Mouse (Mus musculus) embryonic facial prominence, embryonic 13.5 days (tissue): ENCODE measurements around the gene Pkn1. TPM values are rescaled to one million over a fixed set of nuclear protein-coding genes. Genes with fewer than 3 reads are reported as not detected.

Experiments
- ATAC-seq: fragments of 200-750 bp; cut with Nextera tagmentation; 2 replicates; pipeline ENCODE4 v1.8.0; 2017; ENCODE audit warnings: low read depth; ENCODE audit not compliant: insufficient number of reproducible peaks, insufficient read depth, low FRiP score, low TSS enrichment
- H3K27ac ChIP-seq: fragments of 300-500 bp; sonication (generic); 2 replicates; pipeline ENCODE4 v1.5.1; 2015; ENCODE audit warnings: moderate library complexity, mild to moderate bottlenecking, inconsistent platforms
- H3K27me3 ChIP-seq: fragments of 300-500 bp; sonication (generic); 2 replicates; pipeline ENCODE4 v1.6.1; 2015; ENCODE audit warnings: mild to moderate bottlenecking, inconsistent platforms
- H3K36me3 ChIP-seq: fragments of 300-500 bp; sonication (generic); 2 replicates; pipeline ENCODE4 v1.6.1; 2015; ENCODE audit warnings: mild to moderate bottlenecking, inconsistent platforms
- H3K4me1 ChIP-seq: fragments of 300-500 bp; sonication (generic); 2 replicates; pipeline ENCODE4 v1.6.1; 2015; ENCODE audit warnings: inconsistent platforms
- H3K4me2 ChIP-seq: fragments of 300-500 bp; sonication (generic); 2 replicates; pipeline ENCODE4 v1.6.1; 2015; ENCODE audit warnings: moderate library complexity, mild to moderate bottlenecking, inconsistent platforms
- H3K4me3 ChIP-seq: fragments of 300-500 bp; sonication (generic); 2 replicates; pipeline ENCODE4 v1.5.1; 2015; ENCODE audit warnings: mild to moderate bottlenecking, inconsistent platforms
- H3K9ac ChIP-seq: fragments of 300-500 bp; sonication (generic); 2 replicates; pipeline ENCODE4 v1.6.1; 2015; ENCODE audit warnings: mild to moderate bottlenecking, inconsistent platforms
- H3K9me3 ChIP-seq: fragments of 300-500 bp; sonication (generic); 2 replicates; pipeline ENCODE4 v1.6.1; 2016; ENCODE audit warnings: inconsistent platforms
- microRNA-seq: library from miRNA; unstranded; fragments of <30 nt; microRNA quantifications from one replicate; pipeline ENCODE4, GENCODE M21; 2016
- polyA plus RNA-seq: library from polyadenylated mRNA; unstranded; fragments of >200 nt; fragmentation: Nextera tagmentation; extraction: Ambion mirVana; gene quantifications from 2 replicates; pipeline ENCODE4 v1.2.1, GENCODE M21; 2015

The Pkn1 gene
- polyA plus RNA-seq, 1 experiment from 2014 or later = 23.5 TPM

DNA sequence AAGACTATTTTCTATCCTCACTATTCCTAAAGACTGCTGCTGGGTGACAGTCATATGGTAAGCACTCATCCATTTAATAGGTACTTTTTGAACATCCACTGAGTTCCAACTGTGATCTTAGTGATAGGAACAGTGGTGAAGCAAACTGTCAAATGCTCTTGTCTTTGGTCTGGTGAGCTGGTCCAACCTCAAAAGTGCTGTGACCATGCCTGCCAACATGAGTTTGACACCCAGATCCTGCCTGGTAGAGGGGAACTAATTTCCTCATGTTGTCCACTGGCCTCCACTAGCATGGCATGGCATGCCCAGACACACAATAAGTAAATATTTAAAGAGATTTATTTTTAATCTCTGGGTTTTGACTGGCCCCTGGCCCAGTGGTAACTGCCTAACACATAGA lies 82.4 kb downstream of the Pkn1 start:
- Histone ChIP-seq H3K9me3 (0 out of 2 replicates have a peak, but pooled peaks cover 2% of the 10 kb centered on the region), H3K4me1 (no peaks in the 10 kb centered on the region), H3K4me3 (no peak overlapping the region), H3K36me3 (peaks cover 27% of the 10 kb centered on the region), H3K27me3 (no peaks in the 10 kb centered on the region), H3K9ac (no peak overlapping the region), H3K4me2 (no peak overlapping the region), H3K27ac (no peak overlapping the region)
- ATAC-seq = no peak

Small RNAs within 50 kb of the gene (microRNA-seq; reads per million reads assigned to microRNA genes)
- gene Mir1668 = not detected

Other genes starting within 250 kb of the Pkn1 start
- gene Scoc, start 240.8 kb downstream of the Pkn1 start, polyA plus RNA-seq = 133 and 138 TPM in 2 replicates
- gene Olfr370, start 163.4 kb downstream of the Pkn1 start, polyA plus RNA-seq = 0.23 TPM in 1 of 2 replicates, not detected in the other
- gene Ndufb7, start 132.5 kb downstream of the Pkn1 start, polyA plus RNA-seq = 304 and 312 TPM in 2 replicates
- 545 and 624 TPM in 2 replicates for gene Tecr, start 91.2 kb downstream of the Pkn1 start, polyA plus RNA-seq
- gene Dnajb1, start 91.0 kb downstream of the Pkn1 start, polyA plus RNA-seq = 63.2 and 68.8 TPM in 2 replicates
- gene Gipc1, start 46.5 kb downstream of the Pkn1 start, polyA plus RNA-seq = 186 and 190 TPM in 2 replicates
- gene Ptger1, start 32.5 kb downstream of the Pkn1 start, polyA plus RNA-seq = 1.5 and 2.1 TPM in 2 replicates
- 131 and 148 TPM in 2 replicates for gene Ddx39, start 16.0 kb upstream of the Pkn1 start, polyA plus RNA-seq
- 27.1 and 27.7 TPM in 2 replicates for gene Adgre5, start 42.1 kb upstream of the Pkn1 start, polyA plus RNA-seq
- 30.5 and 31.6 TPM in 2 replicates for gene Adgrl1, start 200.9 kb upstream of the Pkn1 start, polyA plus RNA-seq